Mouse (Mus musculus) E14TG2a.4 (cell line): ENCODE results near the gene Slc25a5.

Source experiments
- CTCF ChIP-seq: conservative IDR thresholded peaks from 2 replicates; pipeline ENCODE4 v1.5.1; 2014; ENCODE audit warnings: low read length
- NANOG ChIP-seq: IDR thresholded peaks from 2 replicates; pipeline ENCODE4 v1.6.1; 2014; ENCODE audit warnings: borderline replicate concordance, low read length, mixed read lengths

GRCm38 (mm10) chrX:36749281-36749785, 46.1 kb upstream of the Slc25a5 start:
- no peak for TF ChIP-seq CTCF
- no peak for TF ChIP-seq NANOG
